Mouse (Mus musculus) liver, embryonic 16.5 days (tissue): Measurements from ENCODE around the gene A630001G21Rik. TPM values are rescaled to one million over a fixed set of nuclear protein-coding genes. Genes with fewer than 3 reads are reported as not detected.
A peak's percentile ranks its signal among the peaks of the same experiment; 100 is the strongest.

Source experiments
- ATAC-seq: fragments of 200-750 bp; cut with Nextera tagmentation; 2 replicates; pipeline ENCODE4 v1.8.0; 2017; ENCODE audit warnings: low read depth, mild to moderate bottlenecking, moderate number of reproducible peaks, moderate library complexity
- H3K27ac ChIP-seq: fragments of 300-500 bp; sonication (generic); 2 replicates; pipeline ENCODE4 v1.5.1; 2014; ENCODE audit warnings: mild to moderate bottlenecking, low read length
- H3K27me3 ChIP-seq: fragments of 300-500 bp; sonication (generic); 2 replicates; pipeline ENCODE4 v1.6.1; 2014; ENCODE audit warnings: low read depth, low read length, mixed read lengths; ENCODE audit not compliant: control insufficient read depth, insufficient read depth
- H3K36me3 ChIP-seq: fragments of 300-500 bp; sonication (generic); 2 replicates; pipeline ENCODE4 v1.6.1; 2014; ENCODE audit warnings: mild to moderate bottlenecking; ENCODE audit not compliant: control insufficient read depth, insufficient read depth
- H3K4me1 ChIP-seq: fragments of 300-500 bp; sonication (generic); 2 replicates; pipeline ENCODE4 v1.6.1; 2014; ENCODE audit warnings: low read depth, low read length, mixed read lengths; ENCODE audit not compliant: control insufficient read depth
- H3K4me2 ChIP-seq: fragments of 300-500 bp; sonication (generic); 2 replicates; pipeline ENCODE4 v1.6.1; 2014; ENCODE audit warnings: low read depth, low read length, mixed read lengths
- H3K4me3 ChIP-seq: fragments of 300-500 bp; sonication (generic); 2 replicates; pipeline ENCODE4 v1.5.1; 2014; ENCODE audit warnings: low read depth, mild to moderate bottlenecking, low read length
- H3K9ac ChIP-seq: fragments of 300-500 bp; sonication (generic); 2 replicates; pipeline ENCODE4 v1.6.1; 2014; ENCODE audit warnings: low read depth, low read length
- H3K9me3 ChIP-seq: fragments of 300-500 bp; sonication (generic); replicated peaks from 2 replicates; pipeline ENCODE4 v1.6.1; 2016; ENCODE audit warnings: low read length; ENCODE audit not compliant: control insufficient read depth
- WGBS: fragments of 180-500 bp; shearing (Covaris S2); extraction: QIAGEN DNeasy Blood & Tissue Kit; methylation state at CpG from one replicate; pipeline ENCODE4 v1.1.7; 2014; ENCODE audit not compliant: insufficient replicate concordance; 5-methylcytosine and 5-hydroxymethylcytosine counted together
- polyA plus RNA-seq: library from polyadenylated mRNA; unstranded; fragments of >200 nt; fragmentation: Nextera tagmentation; extraction: Ambion mirVana; gene quantifications from 2 replicates; pipeline ENCODE4 v1.2.1, GENCODE M21; 2015

A630001G21Rik gene
- polyA plus RNA-seq, 1 experiment from 2014 or later, result 3.0 TPM

- Histone ChIP-seq H3K9me3 (no peaks in the 10 kb centered on the region), H3K4me1 (no peaks in the 10 kb centered on the region), H3K27me3 (no peaks in the 10 kb centered on the region), H3K9ac (no peak overlapping the region), H3K27ac (no peak overlapping the region), H3K4me2 (no peak overlapping the region), H3K36me3 (no peaks in the 10 kb centered on the region), H3K4me3 (no peak overlapping the region)
- ATAC-seq, result no peak
- WGBS, result 62% methylated on average over 3 of the region's 3 CpGs
These were observed 33.9 kb downstream of the A630001G21Rik start for GRCm38 (mm10) chr1:85744539-85744938.

- Histone ChIP-seq H3K4me1 (no peaks in the 10 kb centered on the region), H3K27ac (no peak overlapping the region), H3K9me3 (no peaks in the 10 kb centered on the region), H3K36me3 (no peaks in the 10 kb centered on the region), H3K4me2 (no peak overlapping the region), H3K27me3 (no peaks in the 10 kb centered on the region), H3K4me3 (no peak overlapping the region), H3K9ac (no peak overlapping the region)
- WGBS, result 25% methylated on average over 2 of the region's 2 CpGs
- ATAC-seq, result no peak
These were observed 35.4 kb downstream of the A630001G21Rik start for GRCm38 (mm10) chr1:85742916-85743505.

- WGBS, result 72% methylated on average over 5 of the region's 5 CpGs
- Histone ChIP-seq H3K9me3 (no peaks in the 10 kb centered on the region), H3K27me3 (no peaks in the 10 kb centered on the region), H3K4me3 (no peak overlapping the region), H3K4me2 (no peak overlapping the region), H3K27ac (no peak overlapping the region), H3K36me3 (no peaks in the 10 kb centered on the region), H3K4me1 (no peaks in the 10 kb centered on the region), H3K9ac (no peak overlapping the region)
- no peak for ATAC-seq
These were observed 36.1 kb downstream of the A630001G21Rik start for GRCm38 (mm10) chr1:85742333-85742732.

- H3K4me2 ChIP-seq, result no peak overlapping the region
- no peaks in the 10 kb centered on the region for H3K9me3 ChIP-seq
- no peaks in the 10 kb centered on the region for H3K27me3 ChIP-seq
- 72% methylated on average over 6 of the region's 6 CpGs for WGBS
- no peaks in the 10 kb centered on the region for H3K36me3 ChIP-seq
- no peak overlapping the region for H3K27ac ChIP-seq
- H3K9ac ChIP-seq, result no peak overlapping the region
- ATAC-seq, result no peak
- no peaks in the 10 kb centered on the region; the same call in 1 of the 2 replicates for H3K4me1 ChIP-seq
- no peak overlapping the region for H3K4me3 ChIP-seq
These were observed 37.5 kb downstream of the A630001G21Rik start for GRCm38 (mm10) chr1:85740923-85741322.

GRCm38 (mm10) chr1:85739819-85740218 lies 38.6 kb downstream of the A630001G21Rik start:
- Histone ChIP-seq H3K27me3 (no peaks in the 10 kb centered on the region), H3K4me1 (no peaks in the 10 kb centered on the region; the same call in 1 of the 2 replicates), H3K9ac (no peak overlapping the region), H3K4me3 (no peak overlapping the region), H3K36me3 (no peaks in the 10 kb centered on the region), H3K9me3 (no peaks in the 10 kb centered on the region), H3K27ac (no peak overlapping the region), H3K4me2 (no peak overlapping the region)
- no peak for ATAC-seq

GRCm38 (mm10) chr1:85739000-85739399 lies 39.4 kb downstream of the A630001G21Rik start:
- WGBS, result 69% methylated on average over 4 of the region's 4 CpGs
- Histone ChIP-seq H3K4me2 (no peak overlapping the region), H3K27me3 (no peaks in the 10 kb centered on the region), H3K9ac (no peak overlapping the region), H3K4me1 (no peaks in the 10 kb centered on the region; the same call in 1 of the 2 replicates), H3K27ac (no peak overlapping the region), H3K4me3 (no peak overlapping the region), H3K36me3 (no peaks in the 10 kb centered on the region), H3K9me3 (no peaks in the 10 kb centered on the region)
- no peak for ATAC-seq

GRCm38 (mm10) chr1:85736355-85737184 lies 41.9 kb downstream of the A630001G21Rik start:
- H3K9ac ChIP-seq, result peak overlapping the region; percentile 50
- no peaks in the 10 kb centered on the region; the same call in 1 of the 2 replicates for H3K4me1 ChIP-seq
- H3K4me2 ChIP-seq, result peak overlapping the region; percentile 64
- H3K27me3 ChIP-seq, result no peaks in the 10 kb centered on the region
- peak overlapping the region; percentile 81 for H3K27ac ChIP-seq
- H3K9me3 ChIP-seq, result no peaks in the 10 kb centered on the region
- H3K4me3 ChIP-seq, result peak overlapping the region; percentile 55
- WGBS, result 24% methylated on average over 18 of the region's 18 CpGs
- ATAC-seq, result peak; percentile 49
- no peaks in the 10 kb centered on the region for H3K36me3 ChIP-seq

- 20% methylated on average over 13 of the region's 13 CpGs for WGBS
- Histone ChIP-seq H3K9me3 (no peaks in the 10 kb centered on the region), H3K4me2 (peak overlapping the region; percentile 64), H3K36me3 (no peaks in the 10 kb centered on the region), H3K27me3 (no peaks in the 10 kb centered on the region), H3K27ac (peak overlapping the region; percentile 81), H3K9ac (peak overlapping the region; percentile 50), H3K4me1 (no peaks in the 10 kb centered on the region; the same call in 1 of the 2 replicates), H3K4me3 (peak overlapping the region; percentile 55)
- peak; percentile 84 for ATAC-seq
These were observed 42.9 kb downstream of the A630001G21Rik start for GRCm38 (mm10) chr1:85735463-85736123.
